Mouse (Mus musculus): ENCODE results near the gene Txnip.

- TF ChIP-seq GATA1 (IDR thresholded peaks at IDR 0.05; ENCODE audit: borderline replicate concordance, low read length) (no peak), FLI1 (IDR thresholded peaks at IDR 0.05; ENCODE audit: low read length) (no peak)
These were observed 41.7 kb downstream of the Txnip start for GRCm38 (mm10) chr3:96599411-96599810.

All from megakaryocyte, embryonic 14.5 days (primary cell).